In genomic region chr2:18064356-18064858, GRCm38 (mm10) we compare ENCODE assay signal across 8 mouse cellular contexts. TPM values are rescaled to one million over a fixed set of nuclear protein-coding genes. Genes with fewer than 3 reads are reported as not detected.
DNase-seq lines count a peak whose midpoint lies in the region; ATAC-seq and TF ChIP-seq lines count a peak whose summit lies in the region.

No protein-coding gene starts in this region.

- TF ChIP-seq CTCF in kidney, adult 2 months (conservative IDR thresholded peaks at IDR 0.05; ENCODE audit: insufficient read depth, insufficient read length, low read depth, low read length): no peak
- TF ChIP-seq CTCF in spleen, adult 2 months (IDR thresholded peaks at IDR 0.05; ENCODE audit: extremely low read depth, insufficient read depth, insufficient read length, insufficient replicate concordance): no peak

- H3K4me1 ChIP-seq in embryonic facial prominence, embryonic 11.5 days (ENCODE audit: control insufficient read depth, insufficient read depth, low read length): no peaks in the 10 kb centered on the region; the same call in 1 of the 2 replicates
- peaks cover 11% of the 10 kb centered on the region; the same call in 1 of the 2 replicates for H3K4me1 ChIP-seq in kidney, adult 2 months (ENCODE audit: control insufficient read depth, insufficient read depth, low read length)
- peaks cover 12% of the 10 kb centered on the region for H3K4me1 ChIP-seq in limb, embryonic 13.5 days
- H3K4me1 ChIP-seq in midbrain, embryonic 15.5 days: peaks cover 15% of the 10 kb centered on the region
- H3K4me1 ChIP-seq in spleen, adult 2 months (ENCODE audit: control insufficient read depth, insufficient read depth, insufficient read length): peaks cover 5% of the 10 kb centered on the region; the same call in 1 of the 2 replicates

- TF ChIP-seq POLR2A in kidney, adult 2 months (IDR thresholded peaks at IDR 0.05; ENCODE audit: low read depth, low read length): peak; percentile 65
- TF ChIP-seq POLR2A in spleen, adult 2 months (IDR thresholded peaks at IDR 0.05; ENCODE audit: low read depth, low read length): peak; percentile 77

- WGBS in embryonic facial prominence, embryonic 11.5 days: under 1% methylated on average over 30 of the region's 58 CpGs
- WGBS in kidney, adult 2 months: 1% methylated on average over 58 of the region's 58 CpGs
- 2% methylated on average over 21 of the region's 58 CpGs for WGBS in limb, embryonic 13.5 days
- under 1% methylated on average over 37 of the region's 58 CpGs for WGBS in midbrain, embryonic 15.5 days
- under 1% methylated on average over 57 of the region's 58 CpGs for WGBS in spleen, adult 2 months

- H3K9me3 ChIP-seq in embryonic facial prominence, embryonic 11.5 days (replicated peaks; ENCODE audit: control insufficient read depth, low read length): no peaks in the 10 kb centered on the region
- no peaks in the 10 kb centered on the region for H3K9me3 ChIP-seq in limb, embryonic 13.5 days
- no peaks in the 10 kb centered on the region for H3K9me3 ChIP-seq in midbrain, embryonic 15.5 days

- peak; percentile 93 for DNase-seq in 3134 (ENCODE audit: extremely low read depth, insufficient read length, low spot score)
- peak; percentile 91 for DNase-seq in adrenal gland, postnatal 25 days
- peak; percentile 95 for DNase-seq in embryonic facial prominence, embryonic 11.5 days (ENCODE audit: low spot score)
- peak; percentile 90 to 95 for DNase-seq in heart, adult 18-20 months
- DNase-seq in kidney, adult 2 months: peak; percentile 95
- peak; percentile 81 to 88 for DNase-seq in spleen, adult 2 months (ENCODE audit: low read depth in 1 of 2, low spot score in 2 of 2)

- no peaks in the 10 kb centered on the region for H3K27me3 ChIP-seq in embryonic facial prominence, embryonic 11.5 days (ENCODE audit: control insufficient read depth, insufficient read depth, low read length)
- no peaks in the 10 kb centered on the region for H3K27me3 ChIP-seq in kidney, adult 2 months (replicated peaks; ENCODE audit: control insufficient read depth, insufficient read depth, low read length)
- no peaks in the 10 kb centered on the region for H3K27me3 ChIP-seq in limb, embryonic 13.5 days
- H3K27me3 ChIP-seq in midbrain, embryonic 15.5 days (replicated peaks): no peaks in the 10 kb centered on the region
- H3K27me3 ChIP-seq in spleen, adult 2 months (ENCODE audit: control insufficient read depth, insufficient read depth, low read length): no peaks in the 10 kb centered on the region

- H3K27ac ChIP-seq in embryonic facial prominence, embryonic 11.5 days (replicated peaks; ENCODE audit: low read depth, low read length): peak overlapping the region; percentile 100
- H3K27ac ChIP-seq in kidney, adult 2 months (ENCODE audit: insufficient read depth, low read depth, low read length): peak overlapping the region; percentile 98
- H3K27ac ChIP-seq in limb, embryonic 13.5 days: peak overlapping the region; percentile 99
- H3K27ac ChIP-seq in midbrain, embryonic 15.5 days: peak overlapping the region; percentile 99
- H3K27ac ChIP-seq in spleen, adult 2 months (ENCODE audit: insufficient read depth, low read length): peak overlapping the region; percentile 91

- ATAC-seq in embryonic facial prominence, embryonic 11.5 days (replicated peaks; ENCODE audit: insufficient number of reproducible peaks, low FRiP score, low TSS enrichment, low read depth): peak; percentile 96
- peak; percentile 96 for ATAC-seq in limb, embryonic 13.5 days (ENCODE audit: low FRiP score, low read depth)
- peak; percentile 97 for ATAC-seq in midbrain, embryonic 15.5 days (replicated peaks)

- H3K36me3 ChIP-seq in embryonic facial prominence, embryonic 11.5 days (replicated peaks; ENCODE audit: control insufficient read depth, insufficient read depth, low read depth, low read length): peaks cover 4% of the 10 kb centered on the region
- H3K36me3 ChIP-seq in kidney, adult 2 months (ENCODE audit: control insufficient read depth, insufficient read depth, low read length): no peaks in the 10 kb centered on the region
- peaks cover 7% of the 10 kb centered on the region for H3K36me3 ChIP-seq in limb, embryonic 13.5 days
- no peaks in the 10 kb centered on the region for H3K36me3 ChIP-seq in midbrain, embryonic 15.5 days (replicated peaks)
- no peaks in the 10 kb centered on the region; the same call in 1 of the 2 replicates for H3K36me3 ChIP-seq in spleen, adult 2 months (ENCODE audit: control insufficient read depth, insufficient read depth, low read length)

- H3K4me3 ChIP-seq in embryonic facial prominence, embryonic 11.5 days (ENCODE audit: low read depth, low read length): peak overlapping the region; percentile 94
- H3K4me3 ChIP-seq in kidney, adult 2 months (ENCODE audit: insufficient read depth, low read depth, low read length): peak overlapping the region; percentile 88
- H3K4me3 ChIP-seq in limb, embryonic 13.5 days: peak overlapping the region; percentile 79
- peak overlapping the region; percentile 80 for H3K4me3 ChIP-seq in midbrain, embryonic 15.5 days
- peak overlapping the region; percentile 89 for H3K4me3 ChIP-seq in spleen, adult 2 months (ENCODE audit: extremely low read depth, insufficient read depth, insufficient read length)

- peak overlapping the region; percentile 99 for H3K9ac ChIP-seq in embryonic facial prominence, embryonic 11.5 days (replicated peaks; ENCODE audit: low read length)
- H3K9ac ChIP-seq in limb, embryonic 13.5 days: peak overlapping the region; percentile 97
- peak overlapping the region; percentile 90 for H3K9ac ChIP-seq in midbrain, embryonic 15.5 days

- H3K4me2 ChIP-seq in embryonic facial prominence, embryonic 11.5 days (ENCODE audit: low read depth, low read length): peak overlapping the region; percentile 82
- H3K4me2 ChIP-seq in limb, embryonic 13.5 days (replicated peaks): peak overlapping the region; percentile 90
- H3K4me2 ChIP-seq in midbrain, embryonic 15.5 days: peak overlapping the region; percentile 80

RNA-seq across cellular contexts. Expression of gene Mllt10, which starts 9.4 kb away (rescaled TPM):
- 59.0 and 68.1 TPM in 2 replicates for total RNA-seq in adrenal gland, postnatal 25 days (2021)
- polyA plus RNA-seq in embryonic facial prominence, embryonic 11.5 days (2014; fragmentation: Nextera tagmentation; extraction: Ambion mirVana): 40.8 and 44.3 TPM in 2 replicates
- total RNA-seq in heart, adult 18-20 months (2021): 10 to 100 TPM; 31.0 to 33.4 TPM
- 29.3 and 32.7 TPM in 2 replicates for polyA plus RNA-seq in kidney, adult 2 months (2012; rRNA removed)
- polyA plus RNA-seq in limb, embryonic 13.5 days (2015; fragmentation: Nextera tagmentation; extraction: Ambion mirVana): 68.1 and 72.2 TPM in 2 replicates
- 49.9 and 53.1 TPM in 2 replicates for polyA plus RNA-seq in midbrain, embryonic 15.5 days (2015; fragmentation: Nextera tagmentation; extraction: Ambion mirVana)
- polyA plus RNA-seq in spleen, adult 2 months (2012; rRNA removed): 27.4 and 30.1 TPM in 2 replicates

RNA-seq across cellular contexts. Expression of gene Skida1, which starts 15.6 kb away (rescaled TPM):
- total RNA-seq in adrenal gland, postnatal 25 days (2021): 4.2 and 5.4 TPM in 2 replicates
- polyA plus RNA-seq in embryonic facial prominence, embryonic 11.5 days (2014; fragmentation: Nextera tagmentation; extraction: Ambion mirVana): 15.5 and 16.9 TPM in 2 replicates
- 1 to 10 TPM; 2.0 to 2.2 TPM for total RNA-seq in heart, adult 18-20 months (2021)
- polyA plus RNA-seq in kidney, adult 2 months (2012; rRNA removed): 2.4 and 3.7 TPM in 2 replicates
- 12.2 and 14.9 TPM in 2 replicates for polyA plus RNA-seq in limb, embryonic 13.5 days (2015; fragmentation: Nextera tagmentation; extraction: Ambion mirVana)
- 8.1 and 9.0 TPM in 2 replicates for polyA plus RNA-seq in midbrain, embryonic 15.5 days (2015; fragmentation: Nextera tagmentation; extraction: Ambion mirVana)
- 0.22 and 0.46 TPM in 2 replicates for polyA plus RNA-seq in spleen, adult 2 months (2012; rRNA removed)

RNA-seq across cellular contexts. Expression of gene A930004D18Rik, which starts 26.9 kb away (rescaled TPM):
- 2.1 and 3.7 TPM in 2 replicates for total RNA-seq in adrenal gland, postnatal 25 days (2021)
- 6.6 and 9.2 TPM in 2 replicates for polyA plus RNA-seq in embryonic facial prominence, embryonic 11.5 days (2014; fragmentation: Nextera tagmentation; extraction: Ambion mirVana)
- 1 to 10 TPM; 3.4 to 4.3 TPM for total RNA-seq in heart, adult 18-20 months (2021)
- 1.7 and 2.8 TPM in 2 replicates for polyA plus RNA-seq in kidney, adult 2 months (2012; rRNA removed)
- polyA plus RNA-seq in limb, embryonic 13.5 days (2015; fragmentation: Nextera tagmentation; extraction: Ambion mirVana): 15.3 and 19.4 TPM in 2 replicates
- 8.1 and 11.8 TPM in 2 replicates for polyA plus RNA-seq in midbrain, embryonic 15.5 days (2015; fragmentation: Nextera tagmentation; extraction: Ambion mirVana)
- polyA plus RNA-seq in spleen, adult 2 months (2012; rRNA removed): 0.52 and 1.1 TPM in 2 replicates

Comparison
In these comparisons a context has a peak if more than half of its experiments do, and no peak if none do; other contexts are left out.
1. Peak in every context shown above with its lines: DNase-seq, ATAC-seq, H3K4me3 ChIP-seq and H3K27ac ChIP-seq.